Mouse (Mus musculus) adipose tissue, adult 10 weeks (tissue): Measurements from ENCODE around the gene Lias. TPM values are rescaled to one million over a fixed set of nuclear protein-coding genes. Genes with fewer than 3 reads are reported as not detected.

Experiments used
- polyA plus RNA-seq: library from polyadenylated mRNA; stranded (reverse); fragments of 350-450 nt; fragmentation: Illumina TruSeq; extraction: RNeasy Lipid Tissue Mini Kit (QIAGEN cat#74804); gene quantifications from one replicate; pipeline ENCODE4 v1.2.3, GENCODE M21; 2014; ENCODE audit warnings: low read depth, low replicate concordance

Gene Lias
- polyA plus RNA-seq: 35.6 TPM

GRCm38 (mm10) chr5:65390648-65391644, at the start of gene Lias, which contains the start of gene Rpl9:
Lias (plus strand) TSS chr5:65391497.
Rpl9 (minus strand) TSS chr5:65391444.

GRCm38 (mm10) chr5:65348168-65348567, 43.1 kb upstream of the Lias start, which contains the start of gene Klb:
Klb (plus strand) TSS chr5:65348314.

GRCm38 (mm10) chr5:65435806-65436561, 44.7 kb downstream of the Lias start, which contains the start of gene Ugdh:
Ugdh (minus strand) TSS chr5:65435949.

Other genes with a start within 250 kb of the Lias start
- gene Wdr19, start 191.8 kb upstream of the Lias start, polyA plus RNA-seq: 11.1 TPM
- gene Rfc1, start 55.8 kb upstream of the Lias start, polyA plus RNA-seq: 23.0 TPM
- 12.4 TPM for gene Klb, start 43.2 kb upstream of the Lias start, polyA plus RNA-seq
- gene Rpl9, start 53 bp upstream of the Lias start, polyA plus RNA-seq: 1,282 TPM
- 31.1 TPM for gene Ugdh, start 44.5 kb downstream of the Lias start, polyA plus RNA-seq
- not detected for gene Gm43552, start 101.3 kb downstream of the Lias start, polyA plus RNA-seq
- 202 TPM for gene Smim14, start 145.7 kb downstream of the Lias start, polyA plus RNA-seq
- 62.6 TPM for gene Ube2k, start 145.7 kb downstream of the Lias start, polyA plus RNA-seq